Mouse (Mus musculus): ENCODE data around the gene Trir. TPM values are rescaled to one million over a fixed set of nuclear protein-coding genes. Genes with fewer than 3 reads are reported as not detected.
A peak's percentile ranks its signal among the peaks of the same experiment; 100 is the strongest.

Gene Trir
- polyA plus RNA-seq, 1 experiment = 68.5 TPM

- Histone ChIP-seq H3K27ac (replicated peaks; ENCODE audit: low read depth, low read length) (no peak overlapping the region), H3K4me1 (ENCODE audit: control insufficient read depth, insufficient read depth, insufficient read length, low read length) (peaks cover 8% of the 10 kb centered on the region)
Measured at GRCm38 (mm10) chr8:84987388-84987787, 39.2 kb upstream of the Trir start.

GRCm38 (mm10) chr8:84987903-84988302, 38.7 kb upstream of the Trir start:
- Histone ChIP-seq H3K4me1 (ENCODE audit: control insufficient read depth, insufficient read depth, insufficient read length, low read length) (peaks cover 8% of the 10 kb centered on the region), H3K27ac (replicated peaks; ENCODE audit: low read depth, low read length) (no peak overlapping the region), H3K4me3 (ENCODE audit: insufficient read depth, low read depth, low read length) (no peak overlapping the region)

More at GRCm38 (mm10) chr8:84987388-84987787, 39.2 kb upstream of the Trir start:
- no peak overlapping the region for H3K4me3 ChIP-seq (ENCODE audit: insufficient read depth, low read depth, low read length)

GRCm38 (mm10) chr8:84989311-84989731, 37.3 kb upstream of the Trir start:
- peaks cover 6% of the 10 kb centered on the region for H3K4me1 ChIP-seq (ENCODE audit: control insufficient read depth, insufficient read depth, insufficient read length, low read length)
- H3K4me3 ChIP-seq (ENCODE audit: insufficient read depth, low read depth, low read length) = no peak overlapping the region
- H3K27ac ChIP-seq (replicated peaks; ENCODE audit: low read depth, low read length) = no peak overlapping the region

GRCm38 (mm10) chr8:84989810-84990209, 36.8 kb upstream of the Trir start:
- H3K4me3 ChIP-seq (ENCODE audit: insufficient read depth, low read depth, low read length) = peak overlapping the region; percentile 56
- peak overlapping the region; percentile 74 for H3K27ac ChIP-seq (replicated peaks; ENCODE audit: low read depth, low read length)
- peaks cover 6% of the 10 kb centered on the region for H3K4me1 ChIP-seq (ENCODE audit: control insufficient read depth, insufficient read depth, insufficient read length, low read length)

GRCm38 (mm10) chr8:84990349-84990748, 36.3 kb upstream of the Trir start, which contains the start of gene Hook2:
Gene Hook2, plus strand, starts transcription at chr8:84990603.
- Histone ChIP-seq H3K4me1 (ENCODE audit: control insufficient read depth, insufficient read depth, insufficient read length, low read length) (peaks cover 3% of the 10 kb centered on the region; the same call in 1 of the 2 replicates), H3K4me3 (ENCODE audit: insufficient read depth, low read depth, low read length) (peak within 1 kb of the TSS; percentile 67), H3K27ac (replicated peaks; ENCODE audit: low read depth, low read length) (peak within 1 kb of the TSS; percentile 74)

GRCm38 (mm10) chr8:84990836-84991235, 35.8 kb upstream of the Trir start:
- Histone ChIP-seq H3K4me1 (ENCODE audit: control insufficient read depth, insufficient read depth, insufficient read length, low read length) (peaks cover 3% of the 10 kb centered on the region; the same call in 1 of the 2 replicates), H3K27ac (replicated peaks; ENCODE audit: low read depth, low read length) (no peak overlapping the region), H3K4me3 (ENCODE audit: insufficient read depth, low read depth, low read length) (peak overlapping the region; percentile 67)

GRCm38 (mm10) chr8:84994375-84994774, 32.2 kb upstream of the Trir start:
- Histone ChIP-seq H3K4me3 (ENCODE audit: insufficient read depth, low read depth, low read length) (no peak overlapping the region), H3K4me1 (ENCODE audit: control insufficient read depth, insufficient read depth, insufficient read length, low read length) (peaks cover 3% of the 10 kb centered on the region; the same call in 1 of the 2 replicates), H3K27ac (replicated peaks; ENCODE audit: low read depth, low read length) (no peak overlapping the region)

GRCm38 (mm10) chr8:84995680-84996079, 30.9 kb upstream of the Trir start:
- no peak overlapping the region for H3K27ac ChIP-seq (replicated peaks; ENCODE audit: low read depth, low read length)
- H3K4me3 ChIP-seq (ENCODE audit: insufficient read depth, low read depth, low read length) = no peak overlapping the region
- peaks cover 2% of the 10 kb centered on the region; the same call in 1 of the 2 replicates for H3K4me1 ChIP-seq (ENCODE audit: control insufficient read depth, insufficient read depth, insufficient read length, low read length)

- Histone ChIP-seq H3K4me3 (ENCODE audit: insufficient read depth, low read depth, low read length) (no peak overlapping the region), H3K27ac (replicated peaks; ENCODE audit: low read depth, low read length) (no peak overlapping the region), H3K4me1 (ENCODE audit: control insufficient read depth, insufficient read depth, insufficient read length, low read length) (no peaks in the 10 kb centered on the region)
Measured at GRCm38 (mm10) chr8:84996978-84997377, 29.6 kb upstream of the Trir start.

- Histone ChIP-seq H3K27ac (replicated peaks; ENCODE audit: low read depth, low read length) (no peak overlapping the region), H3K4me1 (ENCODE audit: control insufficient read depth, insufficient read depth, insufficient read length, low read length) (no peaks in the 10 kb centered on the region), H3K4me3 (ENCODE audit: insufficient read depth, low read depth, low read length) (0 out of 2 replicates have a peak overlapping the region, but pooled peaks have one; percentile 22)
Measured at GRCm38 (mm10) chr8:84997649-84998295, 28.9 kb upstream of the Trir start.

GRCm38 (mm10) chr8:85007686-85008085, 18.9 kb upstream of the Trir start:
- Histone ChIP-seq H3K4me1 (ENCODE audit: control insufficient read depth, insufficient read depth, insufficient read length, low read length) (no peaks in the 10 kb centered on the region), H3K4me3 (ENCODE audit: insufficient read depth, low read depth, low read length) (no peak overlapping the region), H3K27ac (replicated peaks; ENCODE audit: low read depth, low read length) (no peak overlapping the region)

GRCm38 (mm10) chr8:85011242-85011641, 15.4 kb upstream of the Trir start:
- H3K27ac ChIP-seq (replicated peaks; ENCODE audit: low read depth, low read length) = no peak overlapping the region
- no peak overlapping the region for H3K4me3 ChIP-seq (ENCODE audit: insufficient read depth, low read depth, low read length)
- no peaks in the 10 kb centered on the region for H3K4me1 ChIP-seq (ENCODE audit: control insufficient read depth, insufficient read depth, insufficient read length, low read length)

- no peak overlapping the region for H3K27ac ChIP-seq (replicated peaks; ENCODE audit: low read depth, low read length)
- no peaks in the 10 kb centered on the region for H3K4me1 ChIP-seq (ENCODE audit: control insufficient read depth, insufficient read depth, insufficient read length, low read length)
- H3K4me3 ChIP-seq (ENCODE audit: insufficient read depth, low read depth, low read length) = peak overlapping the region; percentile 26; the same call in 1 of the 2 replicates
Measured at GRCm38 (mm10) chr8:85013230-85013840, 13.3 kb upstream of the Trir start.

GRCm38 (mm10) chr8:85014431-85014830, 12.2 kb upstream of the Trir start, which contains the start of gene Best2:
Gene Best2, minus strand, starts transcription at chr8:85014531.
- peak within 1 kb of the TSS; percentile 26; the same call in 1 of the 2 replicates for H3K4me3 ChIP-seq (ENCODE audit: insufficient read depth, low read depth, low read length)
- H3K27ac ChIP-seq (replicated peaks; ENCODE audit: low read depth, low read length) = no peak within 1 kb of the TSS

GRCm38 (mm10) chr8:85016724-85017123, 9.9 kb upstream of the Trir start:
- H3K27ac ChIP-seq (replicated peaks; ENCODE audit: low read depth, low read length) = no peak overlapping the region
- H3K4me3 ChIP-seq (ENCODE audit: insufficient read depth, low read depth, low read length) = no peak overlapping the region
- no peaks in the 10 kb centered on the region for H3K4me1 ChIP-seq (ENCODE audit: control insufficient read depth, insufficient read depth, insufficient read length, low read length)

More at GRCm38 (mm10) chr8:85014431-85014830, 12.2 kb upstream of the Trir start, which contains the start of gene Best2:
- H3K4me1 ChIP-seq (ENCODE audit: control insufficient read depth, insufficient read depth, insufficient read length, low read length) = no peaks in the 10 kb centered on the region

Measured in brown adipose tissue, adult 24 weeks (tissue).